ENCODE assay signal across 8 mouse cellular contexts in genomic region chr4:32250333-32251004, GRCm38 (mm10). TPM values are rescaled to one million over a fixed set of nuclear protein-coding genes. Genes with fewer than 3 reads are reported as not detected.
DNase-seq lines count a peak whose midpoint lies in the region; ATAC-seq and TF ChIP-seq lines count a peak whose summit lies in the region.

No protein-coding gene starts in this region.

- no peaks in the 10 kb centered on the region for H3K36me3 ChIP-seq in forebrain, embryonic 16.5 days (ENCODE audit: control insufficient read depth, insufficient read depth)
- no peaks in the 10 kb centered on the region for H3K36me3 ChIP-seq in intestine, embryonic 14.5 days (ENCODE audit: control insufficient read depth, insufficient read depth, low read length)
- no peaks in the 10 kb centered on the region; the same call in 1 of the 2 replicates for H3K36me3 ChIP-seq in neural tube, embryonic 13.5 days

- no peak for TF ChIP-seq POLR2A in bone marrow, adult 2 months (IDR thresholded peaks at IDR 0.05; ENCODE audit: borderline replicate concordance, control insufficient read depth, low read depth, low read length)
- no peak for TF ChIP-seq POLR2A in lung, adult 2 months (IDR thresholded peaks at IDR 0.05; ENCODE audit: borderline replicate concordance, extremely low read depth, low read depth, low read length)

- TF ChIP-seq CTCF in bone marrow, adult 2 months (IDR thresholded peaks at IDR 0.05; ENCODE audit: control insufficient read depth, insufficient read depth, low read length), result no peak
- TF ChIP-seq CTCF in lung, adult 2 months (IDR thresholded peaks at IDR 0.05; ENCODE audit: insufficient read depth, low read length), result no peak

- H3K9ac ChIP-seq in forebrain, embryonic 16.5 days (replicated peaks; ENCODE audit: low read depth, low read length), result peak overlapping the region; percentile 52
- H3K9ac ChIP-seq in intestine, embryonic 14.5 days (ENCODE audit: low read length), result peak overlapping the region; percentile 34
- H3K9ac ChIP-seq in neural tube, embryonic 13.5 days, result peak overlapping the region; percentile 63

- peak overlapping the region; percentile 38 for H3K4me2 ChIP-seq in forebrain, embryonic 16.5 days (ENCODE audit: low read length)
- peak overlapping the region; percentile 47 for H3K4me2 ChIP-seq in intestine, embryonic 14.5 days (ENCODE audit: low read length)
- peak overlapping the region; percentile 49 for H3K4me2 ChIP-seq in neural tube, embryonic 13.5 days

- H3K27me3 ChIP-seq in forebrain, embryonic 16.5 days (replicated peaks; ENCODE audit: control insufficient read depth, insufficient read depth, low read length), result no peaks in the 10 kb centered on the region
- no peaks in the 10 kb centered on the region for H3K27me3 ChIP-seq in intestine, embryonic 14.5 days (replicated peaks; ENCODE audit: control insufficient read depth, insufficient read depth, low read length)
- no peaks in the 10 kb centered on the region for H3K27me3 ChIP-seq in neural tube, embryonic 13.5 days

- DNase-seq in ovary, postnatal 10 days (ENCODE audit: low spot score), result peak; percentile 10
- DNase-seq in ovary, adult 18-20 months (ENCODE audit: low spot score), result no peak
- peak; percentile 68 for DNase-seq in intestine, embryonic 14.5 days (ENCODE audit: low spot score)
- DNase-seq in lung, adult 2 months, result peak; percentile 39
- DNase-seq in spleen, adult 18-20 months, result no peak

- peaks cover 8% of the 10 kb centered on the region for H3K4me1 ChIP-seq in bone marrow, adult 2 months (ENCODE audit: control insufficient read depth, insufficient read depth, low read length)
- peaks cover 55% of the 10 kb centered on the region for H3K4me1 ChIP-seq in forebrain, embryonic 16.5 days (replicated peaks; ENCODE audit: control insufficient read depth, insufficient read depth, low read length)
- H3K4me1 ChIP-seq in intestine, embryonic 14.5 days (replicated peaks; ENCODE audit: control insufficient read depth, insufficient read depth, low read length), result peaks cover 21% of the 10 kb centered on the region
- peaks cover 18% of the 10 kb centered on the region for H3K4me1 ChIP-seq in lung, adult 2 months (ENCODE audit: control insufficient read depth, insufficient read depth, low read length)
- H3K4me1 ChIP-seq in neural tube, embryonic 13.5 days (replicated peaks), result peaks cover 71% of the 10 kb centered on the region

- peak; percentile 21; the same call in 1 of the 2 replicates for ATAC-seq in forebrain, embryonic 16.5 days
- ATAC-seq in intestine, embryonic 14.5 days (replicated peaks; ENCODE audit: low FRiP score, low TSS enrichment, low read depth), result peak; percentile 33; the same call in 1 of the 2 replicates
- ATAC-seq in neural tube, embryonic 13.5 days (ENCODE audit: low read depth), result peak; percentile 21; the same call in 1 of the 2 replicates

- 1% methylated on average over 16 of the region's 16 CpGs for WGBS in bone marrow, adult 2 months
- WGBS in forebrain, embryonic 16.5 days, result 6% methylated on average over 16 of the region's 16 CpGs
- 9% methylated on average over 16 of the region's 16 CpGs for WGBS in intestine, embryonic 14.5 days
- WGBS in lung, adult 2 months, result 1% methylated on average over 16 of the region's 16 CpGs
- WGBS in neural tube, embryonic 13.5 days, result 7% methylated on average over 16 of the region's 16 CpGs

- H3K27ac ChIP-seq in bone marrow, adult 2 months (ENCODE audit: control insufficient read depth, insufficient read depth, low read depth, low read length, poor library complexity), result peak overlapping the region; percentile 59
- peak overlapping the region; percentile 74 for H3K27ac ChIP-seq in forebrain, embryonic 16.5 days (ENCODE audit: low read length)
- H3K27ac ChIP-seq in intestine, embryonic 14.5 days (ENCODE audit: low read depth), result peak overlapping the region; percentile 84
- peak overlapping the region; percentile 85 for H3K27ac ChIP-seq in neural tube, embryonic 13.5 days (replicated peaks)

- peak overlapping the region; percentile 55 for H3K4me3 ChIP-seq in bone marrow, adult 2 months (replicated peaks; ENCODE audit: control insufficient read depth, low read depth, low read length)
- H3K4me3 ChIP-seq in forebrain, embryonic 16.5 days (replicated peaks; ENCODE audit: low read length), result peak overlapping the region; percentile 11; the same call in 1 of the 2 replicates
- H3K4me3 ChIP-seq in intestine, embryonic 14.5 days (ENCODE audit: low read depth, low read length), result peak overlapping the region; percentile 20
- H3K4me3 ChIP-seq in lung, adult 2 months (replicated peaks; ENCODE audit: extremely low read depth, low read depth, low read length), result peak overlapping the region; percentile 56
- H3K4me3 ChIP-seq in neural tube, embryonic 13.5 days, result peak overlapping the region; percentile 13

- H3K9me3 ChIP-seq in forebrain, embryonic 16.5 days (ENCODE audit: control insufficient read depth, low read length), result no peaks in the 10 kb centered on the region
- no peaks in the 10 kb centered on the region for H3K9me3 ChIP-seq in intestine, embryonic 14.5 days (ENCODE audit: control insufficient read depth, low read length)
- H3K9me3 ChIP-seq in neural tube, embryonic 13.5 days, result no peaks in the 10 kb centered on the region

RNA-seq across cellular contexts. Expression of gene Bach2, which starts 11.9 kb away (rescaled TPM):
- 36.4 and 57.6 TPM in 2 replicates for polyA plus RNA-seq in bone marrow, adult 2 months (2011; ENCODE audit: insufficient read depth, insufficient read length, low replicate concordance, missing spikeins)
- 32.7 and 33.3 TPM in 2 replicates for polyA plus RNA-seq in forebrain, embryonic 16.5 days (2015; fragmentation: Nextera tagmentation; extraction: Ambion mirVana)
- polyA plus RNA-seq in intestine, embryonic 14.5 days (2014; fragmentation: Nextera tagmentation; extraction: Ambion mirVana), result 6.7 and 8.4 TPM in 2 replicates
- polyA plus RNA-seq in lung, adult 2 months (2012; rRNA removed), result 3.8 and 7.5 TPM in 2 replicates
- polyA plus RNA-seq in neural tube, embryonic 13.5 days (2015; fragmentation: Nextera tagmentation; extraction: Ambion mirVana), result 31.5 and 37.7 TPM in 2 replicates

Comparison
In these comparisons a context has a peak if more than half of its experiments do, and no peak if none do; other contexts are left out.
1. DNase-seq: peak in ovary, postnatal 10 days (single experiment), intestine, embryonic 14.5 days (single experiment) and lung, adult 2 months (single experiment); none in ovary, adult 18-20 months (single experiment) and spleen, adult 18-20 months (0 of 2).
2. Peak in every context shown above with its lines, with median percentiles within 50 percentile points of each other: H3K27ac ChIP-seq, H3K4me3 ChIP-seq, ATAC-seq, H3K4me2 ChIP-seq and H3K9ac ChIP-seq.